Mouse (Mus musculus): ENCODE measurements at regions not wholly inside any gene's neighbourhood (a gene's known extent, or its start where the extent isn't known, plus 50 kb on each side); places are given as distances from the start of the nearest gene placed in this dataset.

DNA sequence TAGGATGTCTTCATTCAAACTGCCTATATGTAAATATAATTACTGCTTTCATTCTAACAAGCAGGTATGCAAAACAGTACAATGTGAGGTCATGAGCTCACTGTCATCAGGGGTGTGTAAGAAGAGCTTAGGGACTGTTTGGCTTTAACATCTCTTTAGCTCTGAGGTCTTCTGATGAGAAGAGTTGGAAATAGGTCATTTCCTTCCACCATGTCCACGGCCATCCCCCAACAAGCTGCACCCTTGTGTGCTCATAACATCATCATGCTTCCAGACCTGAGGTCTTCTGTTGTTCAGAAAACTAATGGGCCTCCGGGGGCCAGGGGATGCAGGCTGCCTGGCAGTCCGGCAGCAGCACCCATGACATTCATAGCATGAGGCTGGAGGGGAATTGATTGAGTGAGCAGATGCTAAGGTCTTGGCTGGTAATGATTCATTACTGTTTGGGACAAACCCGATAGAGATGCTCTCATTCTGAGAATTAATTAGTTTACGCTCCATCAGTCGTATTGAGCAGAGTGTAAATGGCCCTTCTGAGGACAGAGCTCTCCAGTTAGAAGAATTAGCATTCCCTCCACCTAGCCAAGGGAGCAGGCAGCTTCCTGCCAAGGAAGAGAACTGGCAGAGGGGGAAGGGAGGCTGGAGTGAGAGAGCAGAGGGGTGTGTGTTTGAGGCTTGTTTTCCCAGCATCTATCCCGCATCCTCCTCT, 64.0 kb downstream of the Rps24 start:
- no peak for DNase-seq (ENCODE audit: low read depth, low spot score)

DNA sequence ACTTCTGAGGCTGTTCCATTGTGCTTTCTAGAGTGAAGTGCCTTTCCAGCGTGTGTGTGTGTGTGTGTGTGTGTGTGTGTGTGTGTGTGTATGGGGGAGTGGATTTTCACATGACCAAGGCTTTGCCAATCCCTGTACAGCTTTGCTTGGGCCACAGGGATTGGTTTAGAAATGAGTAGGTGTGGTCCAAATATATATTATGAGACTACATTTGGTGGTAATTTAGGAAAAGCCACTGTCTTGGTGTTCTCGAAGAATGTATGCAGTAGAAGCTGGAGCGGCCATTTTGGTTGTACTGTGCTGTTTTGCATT, 64.5 kb downstream of the Rps24 start:
- no peak for DNase-seq (ENCODE audit: low read depth, low spot score)

DNA sequence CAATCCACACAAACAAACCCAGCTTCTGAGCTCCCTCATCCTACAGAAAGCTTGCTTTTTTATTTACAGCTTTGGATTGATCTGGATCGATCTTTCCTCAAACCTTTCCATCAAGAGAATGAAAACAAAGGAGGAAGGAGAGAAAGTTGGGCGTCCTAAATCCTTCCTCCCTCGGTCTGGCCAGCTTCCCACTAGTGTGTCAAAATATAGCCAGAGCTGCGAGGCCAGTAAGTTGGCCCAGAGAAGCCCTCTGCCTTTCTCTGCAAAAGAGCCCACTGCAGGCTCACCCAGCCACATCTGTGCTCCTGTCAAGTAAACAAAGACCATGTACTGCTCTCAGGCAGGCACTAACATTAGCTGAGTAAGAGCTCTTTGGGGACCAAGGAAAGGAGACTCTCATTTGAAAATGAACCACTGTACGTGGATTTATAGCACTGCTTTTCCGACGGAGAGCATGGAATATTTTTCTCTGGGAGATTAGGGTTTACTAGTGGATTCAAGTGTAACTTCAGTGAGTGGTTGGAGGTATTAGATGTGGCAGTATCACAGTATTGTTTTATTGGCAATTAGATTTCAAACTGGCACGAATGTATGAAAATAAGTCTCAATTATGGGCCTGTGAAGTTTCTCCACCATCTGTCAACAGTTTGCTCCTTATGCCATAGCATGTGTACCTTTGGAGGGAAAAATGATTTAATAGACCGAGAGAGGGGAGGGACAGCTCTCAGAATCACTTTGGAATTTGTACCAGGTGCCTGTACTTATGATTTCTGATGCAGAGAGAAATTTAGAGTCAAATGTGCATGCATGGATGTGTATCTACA, 78.1 kb downstream of the Rps24 start:
- DNase-seq (ENCODE audit: low read depth, low spot score), result no peak

DNA sequence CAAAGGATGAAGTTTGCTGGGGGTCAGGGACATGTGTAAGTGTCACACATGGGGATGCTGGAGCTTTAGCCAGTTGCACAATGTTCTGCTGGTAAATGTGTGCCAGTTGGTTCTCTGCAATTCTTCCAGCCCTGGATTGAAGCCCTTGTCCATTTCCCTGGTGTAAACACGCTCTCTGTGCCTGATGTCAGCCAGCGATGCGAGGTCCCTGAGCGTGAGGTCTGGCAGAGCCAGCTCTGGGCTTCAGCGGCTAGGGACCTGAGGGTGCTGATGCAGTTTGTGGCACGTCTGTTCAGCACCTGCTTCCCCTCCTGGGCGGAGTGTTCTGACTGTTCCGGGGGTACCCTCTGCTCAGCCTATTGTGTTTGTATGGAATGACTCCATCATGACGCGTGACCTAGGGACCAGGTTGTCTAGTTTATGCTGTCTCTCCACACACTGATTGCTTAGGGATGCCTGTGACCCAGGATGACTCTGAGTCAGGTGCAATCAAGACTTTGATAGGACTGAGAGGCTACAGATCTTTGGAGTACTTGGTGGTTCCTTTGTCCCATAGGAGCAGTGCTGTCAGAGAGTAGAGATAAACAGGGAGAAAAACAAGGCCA, 78.9 kb downstream of the Rps24 start:
- DNase-seq (ENCODE audit: low read depth, low spot score), result no peak

- no peak for DNase-seq (ENCODE audit: low read depth, low spot score)
Measured at GRCm38 (mm10) chr14:24575111-24575510, 88.2 kb downstream of the Rps24 start.

- DNase-seq (ENCODE audit: low read depth, low spot score), result no peak
Measured at GRCm38 (mm10) chr14:24578535-24579111, 91.7 kb downstream of the Rps24 start.

DNA sequence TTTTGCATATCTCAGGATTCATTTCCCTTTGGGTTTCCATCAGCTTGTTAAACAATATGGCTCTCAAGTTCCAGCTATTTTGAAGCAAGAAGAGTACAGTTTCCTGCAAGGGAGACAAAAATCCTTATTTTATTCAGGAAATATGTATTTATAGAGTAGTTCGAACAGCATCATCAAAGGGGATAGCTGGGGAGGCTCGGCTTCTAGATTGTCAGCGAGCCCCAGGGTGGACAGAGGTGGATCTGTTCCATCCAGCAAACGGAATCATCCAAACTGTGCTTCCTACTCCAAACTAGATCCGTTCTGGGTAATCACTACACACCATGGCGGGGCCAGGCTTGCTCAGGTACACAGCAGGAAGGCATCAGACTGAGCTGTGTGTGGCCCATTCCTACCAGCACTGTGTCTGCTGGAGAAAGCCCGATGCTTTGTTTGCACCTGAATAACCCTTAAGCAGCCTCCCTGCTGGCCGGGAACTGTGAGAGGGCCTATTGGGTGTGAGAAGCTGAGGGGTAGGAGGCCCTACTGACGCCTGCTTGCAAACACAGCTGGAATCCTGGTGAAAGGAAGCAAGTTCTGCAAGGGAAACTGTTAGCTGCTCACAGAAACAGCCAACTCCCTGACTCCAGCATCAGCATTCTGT, 92.3 kb downstream of the Rps24 start:
- peak; percentile 93 for DNase-seq (ENCODE audit: low read depth, low spot score)

- peak; percentile 34 for DNase-seq (ENCODE audit: low read depth, low spot score)
Measured at GRCm38 (mm10) chr14:24586133-24586908, 99.4 kb downstream of the Rps24 start.

DNA sequence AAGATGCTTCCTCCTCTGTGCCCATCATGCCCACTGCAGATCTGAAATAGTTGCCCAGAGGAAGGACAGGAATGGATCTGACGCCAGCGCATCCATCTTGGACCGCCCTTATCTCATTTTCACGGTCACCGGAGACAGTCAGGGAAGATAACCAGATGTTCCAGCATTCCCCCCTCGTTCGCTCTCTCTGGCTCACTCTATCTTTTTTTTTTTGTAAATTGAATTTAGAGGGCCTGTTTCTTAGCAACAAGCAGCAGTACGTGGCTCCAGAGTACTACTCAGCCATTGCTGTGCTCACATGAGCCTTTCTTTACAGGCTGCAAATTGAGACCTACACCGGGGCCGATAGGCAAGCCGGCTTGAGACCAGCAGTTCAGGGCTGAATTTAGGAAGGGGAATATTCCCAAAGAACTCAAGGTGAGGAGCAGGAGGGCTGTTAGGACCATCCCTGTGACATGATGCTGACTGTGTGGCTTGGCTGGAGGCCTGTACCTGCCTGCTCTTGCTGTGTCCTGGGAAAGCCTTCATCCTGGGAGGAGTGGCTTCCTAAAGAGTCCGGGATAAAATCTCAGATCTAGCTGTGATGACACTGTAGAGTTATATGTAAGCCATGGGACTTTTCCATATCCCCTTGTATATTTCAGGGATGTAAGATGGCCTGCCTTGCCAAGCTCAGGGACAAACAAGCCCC, 100.2 kb downstream of the Rps24 start:
- no peak for DNase-seq (ENCODE audit: low read depth, low spot score)

GRCm38 (mm10) chr14:24588041-24588440, 101.1 kb downstream of the Rps24 start:
- DNase-seq (ENCODE audit: low read depth, low spot score), result no peak

- DNase-seq (ENCODE audit: low read depth, low spot score), result no peak
Measured at GRCm38 (mm10) chr14:24606444-24607173, 119.7 kb downstream of the Rps24 start.

DNA sequence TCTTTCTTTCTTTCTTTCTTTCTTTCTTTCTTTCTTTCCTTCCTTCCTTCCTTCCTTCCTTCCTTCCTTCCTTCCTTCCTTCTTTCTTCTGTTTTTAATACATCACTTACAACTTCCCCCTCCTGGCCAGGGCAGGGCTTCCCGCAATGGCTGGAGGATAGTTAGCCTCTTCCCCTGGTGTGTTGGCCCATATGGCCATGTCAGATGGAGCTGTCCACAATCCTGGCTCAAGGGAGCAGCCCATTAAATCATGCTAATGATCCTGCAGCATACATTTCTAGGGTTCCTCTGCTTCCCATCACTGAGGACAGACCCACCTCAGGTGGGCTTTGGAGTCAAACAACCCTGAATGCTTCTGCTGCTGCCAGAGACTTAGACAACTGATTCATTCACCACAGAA, 121.4 kb downstream of the Rps24 start:
- no peak for DNase-seq (ENCODE audit: low read depth, low spot score)

GRCm38 (mm10) chr14:24612254-24612995, 125.5 kb downstream of the Rps24 start:
- DNase-seq (ENCODE audit: low read depth, low spot score), result no peak

DNA sequence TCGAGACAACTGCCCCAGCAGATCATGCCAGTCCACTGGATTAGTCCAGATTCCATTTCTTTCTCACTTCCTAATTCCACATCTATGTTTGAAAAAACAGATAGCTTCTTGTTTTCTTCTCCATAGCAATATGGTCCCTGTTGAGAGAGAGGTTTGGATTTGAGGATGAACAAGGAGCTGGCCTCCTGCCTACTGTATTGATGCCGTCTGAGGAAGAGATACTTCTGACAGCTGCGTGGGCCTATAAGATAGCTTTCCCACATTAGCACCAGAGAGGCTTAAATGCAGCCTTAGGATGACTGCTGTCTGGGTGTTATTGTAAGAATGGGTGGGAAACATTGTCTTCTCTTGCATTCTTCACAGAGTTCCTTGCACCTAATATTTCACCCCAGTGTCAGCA, 128.9 kb downstream of the Rps24 start:
- no peak for DNase-seq (ENCODE audit: low read depth, low spot score)

DNA sequence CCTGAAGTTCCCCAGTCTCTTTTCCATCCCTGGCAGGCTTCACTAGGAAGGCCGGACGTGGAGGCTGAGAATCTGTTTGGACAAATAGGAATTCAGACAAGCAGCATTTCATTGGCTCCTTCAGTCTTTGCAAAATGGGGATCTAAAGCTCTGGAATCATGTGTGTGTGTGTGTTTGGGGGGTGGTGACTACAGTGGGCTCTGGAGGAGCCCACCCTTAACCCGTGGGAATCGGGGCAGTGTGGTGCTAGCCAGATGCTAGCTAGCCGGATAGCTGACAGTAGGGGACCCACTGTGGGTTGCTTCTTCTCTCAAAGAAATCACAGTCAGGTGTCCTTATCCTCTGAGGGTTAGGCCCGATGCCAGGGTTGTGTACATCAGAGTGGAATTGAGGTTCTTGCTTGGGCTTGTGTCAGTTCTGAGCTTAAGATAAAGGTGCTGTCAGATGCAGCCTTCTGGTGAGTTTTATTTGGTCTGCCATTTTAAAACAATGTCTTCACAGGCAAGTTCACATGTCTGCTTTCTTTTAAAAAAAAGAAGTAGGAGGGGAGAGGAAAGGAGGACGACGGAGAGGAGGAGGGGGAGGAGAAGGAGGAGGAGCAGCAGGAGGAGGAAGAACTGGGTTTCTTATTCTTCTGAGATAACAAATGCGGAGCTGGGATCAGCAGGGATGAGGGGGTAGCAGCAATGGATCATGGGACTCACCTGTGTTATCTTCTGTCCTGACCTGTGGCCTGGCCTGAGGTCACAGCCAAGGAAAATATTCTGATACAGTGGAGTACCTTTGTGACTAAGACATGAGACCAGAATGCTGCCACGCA, 129.6 kb downstream of the Rps24 start:
- DNase-seq (ENCODE audit: low read depth, low spot score), result no peak

DNA sequence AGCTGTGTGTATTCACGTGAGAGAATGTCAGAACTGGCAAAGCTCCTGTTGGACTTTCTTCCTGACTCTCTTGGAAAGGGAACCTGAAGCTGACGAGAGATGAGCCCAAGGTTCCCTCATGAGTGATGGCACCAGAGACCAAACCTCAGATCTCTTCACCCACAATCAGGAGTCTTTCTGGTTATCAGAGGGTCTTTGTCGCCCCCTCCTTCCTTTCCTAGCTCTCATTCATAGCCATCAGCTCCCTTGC, 130.1 kb downstream of the Rps24 start:
- no peak for DNase-seq (ENCODE audit: low read depth, low spot score)

DNA sequence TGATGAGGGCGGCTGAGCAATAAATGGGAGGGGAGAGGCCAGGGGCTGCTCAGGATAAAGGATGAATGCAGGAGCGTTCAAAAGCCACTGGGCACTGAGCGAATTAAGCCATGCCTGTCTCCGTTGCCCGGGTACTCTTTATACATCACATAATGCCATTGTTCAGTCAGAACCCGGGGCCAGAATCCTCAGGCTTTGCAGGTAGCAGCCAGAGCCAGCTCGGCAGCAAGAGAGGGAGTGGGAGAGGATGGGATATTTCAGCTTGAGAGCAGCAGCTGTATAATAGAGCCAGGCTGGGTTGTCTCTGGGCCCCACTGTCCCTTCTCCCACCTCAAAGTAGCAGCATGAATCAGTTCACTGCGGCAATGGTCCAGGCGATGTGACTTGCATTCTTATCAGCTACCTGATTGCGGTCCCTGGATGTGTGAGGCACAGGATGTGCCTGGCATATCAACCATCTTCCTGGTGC, 130.5 kb downstream of the Rps24 start:
- no peak for DNase-seq (ENCODE audit: low read depth, low spot score)

DNA sequence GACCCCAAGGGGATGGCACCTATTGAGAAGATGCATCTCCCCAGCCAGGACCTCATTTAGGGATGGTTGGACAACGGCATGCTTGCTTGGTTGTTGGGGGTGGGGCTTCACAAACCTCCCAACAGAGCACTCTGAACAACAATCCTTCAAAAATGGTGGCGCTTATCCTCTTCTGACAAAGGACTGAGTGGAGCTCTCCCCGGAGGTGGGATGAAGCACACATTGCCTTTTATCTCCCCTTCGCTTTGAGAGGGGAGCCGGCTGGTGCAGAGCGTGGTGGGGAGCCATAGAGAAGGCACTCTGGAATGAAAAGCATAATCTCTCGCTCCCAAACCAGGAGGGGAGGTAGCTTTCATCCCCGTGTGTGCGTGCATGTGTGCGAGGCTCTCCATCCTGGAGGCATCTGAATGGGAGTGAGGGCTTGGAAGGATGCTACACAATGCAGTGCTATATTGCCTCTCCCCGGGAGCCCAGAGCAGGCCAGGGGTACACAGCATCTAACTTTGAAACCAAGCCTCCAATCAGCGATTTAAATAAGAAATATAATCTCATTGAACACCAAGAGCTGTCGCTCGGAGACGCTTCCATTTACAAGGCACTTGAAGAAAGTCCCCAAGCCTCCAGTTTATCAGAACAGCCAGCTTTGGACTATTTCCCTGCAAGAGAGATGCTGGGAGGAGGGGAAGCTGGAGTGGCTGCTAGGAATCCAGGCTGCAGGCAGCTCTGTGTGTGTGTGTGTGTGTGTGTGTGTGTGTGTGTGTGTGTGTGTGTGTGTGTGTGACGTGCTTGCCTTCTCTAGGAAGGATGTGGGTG, 131.5 kb downstream of the Rps24 start:
- DNase-seq (ENCODE audit: low read depth, low spot score), result no peak

Data from ES-CJ7 (cell line).